In the genomic region with DNA sequence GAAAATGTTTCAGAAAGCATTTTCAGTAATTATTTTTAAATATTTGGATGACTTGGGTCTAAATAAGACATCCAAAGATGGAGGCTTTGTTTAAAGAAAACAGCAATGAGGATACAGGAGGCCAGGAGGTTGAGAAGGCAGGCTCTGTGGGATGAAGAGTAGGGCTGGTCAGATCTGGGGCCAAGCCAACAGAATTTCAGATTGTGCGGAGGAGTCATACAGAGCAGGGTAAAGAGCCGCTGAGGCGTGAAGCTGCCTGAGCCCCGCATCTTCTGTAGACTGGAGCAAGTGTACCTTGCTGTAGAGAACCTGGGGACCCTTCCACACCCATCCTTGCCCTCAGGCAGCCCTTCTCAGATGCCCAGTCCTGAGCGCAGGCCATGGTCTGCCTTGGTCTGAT, we compare ENCODE assay signal across 10 mouse cellular contexts.
A peak's percentile ranks its signal among the peaks of the same experiment; 100 is the strongest.
DNase-seq lines count a peak whose midpoint lies in the region; ATAC-seq and TF ChIP-seq lines count a peak whose summit lies in the region.
"Had no signal": no experiment of that assay in that cellular context is flagged by ENCODE, and none has a peak within 500 bp of the region (broad histone marks: within the 10 kb centered on the region; RNA-seq: fewer than 3 reads in every experiment).

No protein-coding gene starts in this region.

- no peak overlapping the region for H3K27ac ChIP-seq in kidney, embryonic 16.5 days (ENCODE audit: low read length)
- H3K27ac ChIP-seq in hindbrain, embryonic 15.5 days (replicated peaks): peak overlapping the region; percentile 89
- H3K27ac ChIP-seq in neural tube, embryonic 14.5 days (ENCODE audit: low read depth, low read length): peak overlapping the region; percentile 95
- H3K27ac ChIP-seq in liver, postnatal 0 days (ENCODE audit: low read depth): no peak overlapping the region
- H3K27ac ChIP-seq in intestine, embryonic 15.5 days: no peak overlapping the region

- H3K4me2 ChIP-seq in kidney, embryonic 16.5 days (replicated peaks; ENCODE audit: low read depth, low read length): no peak overlapping the region
- H3K4me2 ChIP-seq in hindbrain, embryonic 15.5 days: no peak overlapping the region
- H3K4me2 ChIP-seq in neural tube, embryonic 14.5 days (ENCODE audit: low read depth, low read length): no peak overlapping the region
- H3K4me2 ChIP-seq in liver, postnatal 0 days (ENCODE audit: low read depth, low read length): no peak overlapping the region
- no peak overlapping the region for H3K4me2 ChIP-seq in intestine, embryonic 15.5 days (replicated peaks)

- H3K4me1 ChIP-seq in kidney, embryonic 16.5 days (ENCODE audit: insufficient read depth, low read length): peaks cover 31% of the 10 kb centered on the region
- H3K4me1 ChIP-seq in hindbrain, embryonic 15.5 days (replicated peaks): peaks cover 68% of the 10 kb centered on the region
- peaks cover 41% of the 10 kb centered on the region for H3K4me1 ChIP-seq in neural tube, embryonic 14.5 days (ENCODE audit: control insufficient read depth, insufficient read depth, low read length)
- H3K4me1 ChIP-seq in liver, postnatal 0 days (ENCODE audit: insufficient read depth): no peaks in the 10 kb centered on the region
- H3K4me1 ChIP-seq in intestine, embryonic 15.5 days (replicated peaks): no peaks in the 10 kb centered on the region

- no peak overlapping the region for H3K9ac ChIP-seq in kidney, embryonic 16.5 days (replicated peaks; ENCODE audit: low read length)
- H3K9ac ChIP-seq in hindbrain, embryonic 15.5 days: no peak overlapping the region
- no peak overlapping the region for H3K9ac ChIP-seq in neural tube, embryonic 14.5 days (replicated peaks; ENCODE audit: low read depth, low read length)
- H3K9ac ChIP-seq in liver, postnatal 0 days (replicated peaks): no peak overlapping the region
- H3K9ac ChIP-seq in intestine, embryonic 15.5 days: no peak overlapping the region

- H3K4me3 ChIP-seq in kidney, embryonic 16.5 days (ENCODE audit: low read length): no peak overlapping the region
- no peak overlapping the region for H3K4me3 ChIP-seq in hindbrain, embryonic 15.5 days
- H3K4me3 ChIP-seq in neural tube, embryonic 14.5 days (ENCODE audit: low read depth, low read length): no peak overlapping the region
- H3K4me3 ChIP-seq in liver, postnatal 0 days (ENCODE audit: low read depth, low read length): no peak overlapping the region
- H3K4me3 ChIP-seq in intestine, embryonic 15.5 days (replicated peaks): no peak overlapping the region

- no peak for TF ChIP-seq EP300 in liver, postnatal 0 days (IDR thresholded peaks at IDR 0.05; ENCODE audit: low read depth)

- H3K36me3 ChIP-seq in kidney, embryonic 16.5 days (ENCODE audit: insufficient read depth, low read length): no peaks in the 10 kb centered on the region
- no peaks in the 10 kb centered on the region for H3K36me3 ChIP-seq in hindbrain, embryonic 15.5 days
- H3K36me3 ChIP-seq in neural tube, embryonic 14.5 days (ENCODE audit: control insufficient read depth, insufficient read depth, low read length): no peaks in the 10 kb centered on the region
- peaks cover 4% of the 10 kb centered on the region; the same call in 1 of the 2 replicates for H3K36me3 ChIP-seq in liver, postnatal 0 days (replicated peaks; ENCODE audit: insufficient read depth, low read length)
- H3K36me3 ChIP-seq in intestine, embryonic 15.5 days: no peaks in the 10 kb centered on the region

- no peaks in the 10 kb centered on the region for H3K9me3 ChIP-seq in kidney, embryonic 16.5 days (ENCODE audit: low read length)
- H3K9me3 ChIP-seq in hindbrain, embryonic 15.5 days: no peaks in the 10 kb centered on the region
- no peaks in the 10 kb centered on the region for H3K9me3 ChIP-seq in neural tube, embryonic 14.5 days (ENCODE audit: control insufficient read depth, low read length)
- H3K9me3 ChIP-seq in liver, postnatal 0 days (ENCODE audit: low read length): no peaks in the 10 kb centered on the region
- no peaks in the 10 kb centered on the region for H3K9me3 ChIP-seq in intestine, embryonic 15.5 days

- WGBS in kidney, embryonic 16.5 days: 60% methylated on average over 5 of the region's 5 CpGs
- 61% methylated on average over 5 of the region's 5 CpGs for WGBS in hindbrain, embryonic 15.5 days
- WGBS in neural tube, embryonic 14.5 days: 84% methylated on average over 5 of the region's 5 CpGs
- WGBS in liver, postnatal 0 days (ENCODE audit: insufficient replicate concordance): 87% methylated on average over 5 of the region's 5 CpGs
- WGBS in intestine, embryonic 15.5 days: 87% methylated on average over 5 of the region's 5 CpGs

- no peak for DNase-seq in kidney, adult 18-20 months
- peak; percentile 18 for DNase-seq in cerebellum, adult 9-11 months
- DNase-seq in liver, postnatal 0 days: no peak
- DNase-seq: right cerebral cortex, postnatal 14 days had no signal

- peak; percentile 40; the same call in 1 of the 2 replicates for ATAC-seq in kidney, embryonic 16.5 days (ENCODE audit: low FRiP score, low TSS enrichment)
- ATAC-seq in hindbrain, embryonic 15.5 days (ENCODE audit: low FRiP score, low read depth): no peak
- ATAC-seq in neural tube, embryonic 14.5 days (ENCODE audit: low read depth): no peak
- ATAC-seq in liver, postnatal 0 days: no peak
- ATAC-seq in intestine, embryonic 15.5 days: no peak
- ATAC-seq: intestine, embryonic 16.5 days; lung, postnatal 0 days had no signal

- no peaks in the 10 kb centered on the region for H3K27me3 ChIP-seq in kidney, embryonic 16.5 days (ENCODE audit: insufficient read depth, low read length)
- H3K27me3 ChIP-seq in hindbrain, embryonic 15.5 days: no peaks in the 10 kb centered on the region
- H3K27me3 ChIP-seq in neural tube, embryonic 14.5 days (ENCODE audit: control insufficient read depth, insufficient read depth, low read length): no peaks in the 10 kb centered on the region
- no peaks in the 10 kb centered on the region for H3K27me3 ChIP-seq in liver, postnatal 0 days (ENCODE audit: insufficient read depth, low read length)
- no peaks in the 10 kb centered on the region for H3K27me3 ChIP-seq in intestine, embryonic 15.5 days (replicated peaks)

- no peak for TF ChIP-seq CTCF in liver, postnatal 0 days (IDR thresholded peaks at IDR 0.05; ENCODE audit: low read depth)

Comparison
In these comparisons a context has a peak if more than half of its experiments do, and no peak if none do; other contexts are left out.
1. H3K27ac ChIP-seq: peak in hindbrain, embryonic 15.5 days (single experiment) and neural tube, embryonic 14.5 days (single experiment); none in kidney, embryonic 16.5 days (single experiment), liver, postnatal 0 days (single experiment) and intestine, embryonic 15.5 days (single experiment).